Mouse (Mus musculus): Measurements from ENCODE around the gene Eif4g1.

- TF ChIP-seq CTCF (IDR thresholded peaks at IDR 0.05; ENCODE audit: borderline replicate concordance, extremely low read depth, insufficient read depth, insufficient read length), result no peak
- TF ChIP-seq POLR2A (IDR thresholded peaks at IDR 0.05; ENCODE audit: borderline replicate concordance, extremely low read depth, insufficient read depth, insufficient read length, poor library complexity, severe bottlenecking), result no peak
Observed at GRCm38 (mm10) chr16:20716841-20717180, 48.7 kb downstream of the Eif4g1 start.
